Mouse (Mus musculus) cerebellum, adult 9-10 months (tissue): Measurements from ENCODE around the gene Trim37.

Experiments used
- DNase-seq: peaks from one replicate; pipeline ENCODE4 v3.0.0; 2022

Gene Trim37

DNA sequence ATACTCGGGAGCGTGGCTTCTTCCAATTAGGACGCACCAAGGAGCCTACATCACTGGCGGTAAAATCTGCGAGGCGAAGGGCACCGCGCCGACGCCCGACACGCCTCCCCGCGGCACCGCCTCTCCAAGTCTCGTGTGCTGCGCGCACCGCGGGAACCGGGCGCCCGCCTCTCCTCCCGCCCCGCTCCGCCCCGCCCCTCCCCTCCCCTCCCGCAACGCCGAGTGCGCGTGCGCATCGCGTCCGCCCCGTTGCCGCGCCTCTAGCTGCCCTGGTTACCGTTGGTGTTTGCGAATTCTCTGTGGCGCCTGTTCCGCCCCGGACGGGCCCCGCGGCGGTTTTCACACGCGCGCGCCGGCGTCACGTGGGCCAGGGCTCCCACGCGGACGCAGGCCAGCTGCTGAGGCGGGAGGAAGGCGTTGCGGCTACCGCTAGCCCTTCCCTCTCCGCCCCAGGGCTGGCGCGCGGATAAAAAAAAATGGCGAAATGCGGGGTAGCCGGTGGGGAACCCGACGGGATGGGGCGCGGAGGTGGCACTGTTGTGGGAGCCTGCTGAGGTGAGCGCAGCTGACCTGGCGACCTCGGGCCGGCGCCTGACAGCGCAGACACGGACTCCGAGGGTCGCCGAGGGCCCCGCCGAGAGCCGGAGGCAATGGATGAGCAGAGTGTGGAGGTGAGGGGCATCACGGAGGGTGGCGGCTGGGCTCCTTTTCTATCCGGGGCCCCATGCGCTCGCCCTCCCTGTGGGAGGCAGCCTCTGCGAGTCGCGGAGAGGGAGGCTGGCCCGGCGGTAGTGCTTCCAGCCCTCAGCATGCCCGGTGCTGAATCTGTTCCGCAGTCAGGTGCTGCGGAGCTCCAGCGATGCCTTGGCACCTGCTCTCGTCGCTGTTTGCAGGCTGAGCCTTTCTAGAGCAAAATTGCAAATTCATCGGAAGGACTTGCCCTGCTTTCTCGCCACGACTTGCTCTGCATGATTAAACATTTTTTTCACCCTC lies at the start of gene Trim37:
Gene Trim37, plus strand, starts transcription at position 254 of the 993 bp plus-strand sequence.
- DNase-seq: peak; percentile 85

DNA sequence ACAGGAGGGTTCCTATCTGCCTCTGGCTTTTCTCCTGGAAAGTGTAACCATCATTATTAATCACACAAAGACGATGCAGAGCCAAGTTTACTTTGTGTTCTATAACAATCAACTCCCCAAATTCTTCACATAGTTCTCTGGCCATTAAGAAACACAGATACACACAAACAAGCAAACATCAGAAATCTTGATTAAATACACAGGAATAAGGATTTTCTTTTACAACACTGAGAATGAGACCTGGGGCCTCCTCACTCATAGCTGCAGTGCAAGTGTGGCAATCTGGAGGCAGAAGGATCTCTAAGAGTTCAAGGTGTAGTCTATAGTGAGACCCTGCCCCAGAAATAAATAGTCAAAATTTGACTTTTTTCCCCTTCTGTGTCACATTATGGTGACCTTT lies 43.2 kb upstream of the Trim37 start:
- DNase-seq: no peak

DNA sequence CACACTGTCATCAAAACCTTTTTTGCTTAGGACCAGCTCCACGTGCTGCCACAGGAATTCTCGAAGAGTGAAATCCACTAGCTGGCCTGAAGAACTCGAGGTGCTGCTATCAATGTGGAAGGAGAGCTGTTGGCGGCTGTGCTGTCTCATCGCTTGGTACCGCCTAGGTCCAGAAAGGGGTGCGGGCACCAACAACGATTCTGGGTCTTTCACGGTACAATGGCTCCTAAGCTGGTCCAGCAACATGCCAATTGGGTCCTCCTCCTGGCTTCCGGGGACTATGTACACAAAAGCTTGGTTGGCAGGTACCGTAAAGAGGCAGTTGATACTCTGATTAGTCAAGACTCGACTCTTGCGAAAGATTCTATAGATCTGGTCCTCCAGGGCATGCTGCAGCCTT lies 41.4 kb upstream of the Trim37 start:
- DNase-seq: no peak

DNA sequence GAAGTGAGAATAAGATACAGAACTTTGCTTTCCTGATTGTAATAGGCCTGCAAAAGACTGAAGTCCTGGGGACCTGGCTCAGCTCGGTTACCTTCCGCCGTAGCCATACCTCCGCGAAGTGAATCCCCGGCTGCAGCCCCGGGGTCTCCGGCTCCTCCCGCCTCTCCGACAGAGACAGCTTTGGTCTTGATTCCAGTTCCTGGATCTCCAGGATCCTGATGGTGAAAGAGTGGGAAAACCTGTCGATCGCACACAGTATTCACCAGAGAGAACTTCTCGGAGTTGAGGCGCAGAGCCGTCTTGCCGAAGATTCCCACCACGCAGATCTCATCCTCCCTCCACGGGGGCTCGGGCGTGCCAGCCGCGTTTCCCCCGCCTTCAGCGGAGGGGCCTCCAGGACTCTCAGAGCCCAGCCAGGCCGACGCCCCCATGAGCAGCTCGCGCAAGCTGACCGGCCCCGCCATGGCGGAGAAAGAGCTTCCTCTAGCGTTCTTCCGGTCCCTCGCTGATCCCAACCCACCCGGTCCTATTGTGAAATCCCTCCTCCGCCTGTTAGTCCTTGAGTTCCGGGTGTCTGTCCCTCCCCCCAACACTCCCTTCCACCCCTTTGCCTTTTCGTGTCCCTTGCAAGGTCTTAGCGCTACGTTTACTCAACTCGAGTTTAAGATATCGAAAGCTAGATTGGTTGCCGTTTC lies 40.4 kb upstream of the Trim37 start, which contains the start of gene Smg8:
Gene Smg8, minus strand, starts transcription at position 485 of the 695 bp plus-strand sequence.
- peak; percentile 81 for DNase-seq

DNA sequence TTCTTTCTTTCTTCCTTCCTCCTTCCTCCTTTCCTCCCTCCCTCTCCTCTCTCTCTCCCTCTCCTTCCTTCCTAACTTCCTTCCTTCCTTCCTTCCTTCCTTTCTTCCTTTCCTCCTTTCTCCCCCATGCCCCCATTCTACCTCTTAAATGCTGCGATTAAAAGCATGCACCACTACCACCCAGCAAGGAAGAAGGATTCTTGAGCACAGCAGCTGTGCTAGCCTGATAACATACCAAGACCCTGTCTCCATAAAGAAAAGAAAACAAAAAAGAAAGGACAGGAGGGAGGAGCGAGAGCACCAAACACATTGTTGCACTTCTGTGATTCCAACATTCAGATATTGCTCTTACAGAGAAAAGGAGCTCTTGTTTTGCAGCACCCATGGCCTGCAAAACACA lies 39.7 kb upstream of the Trim37 start:
- no peak for DNase-seq

DNA sequence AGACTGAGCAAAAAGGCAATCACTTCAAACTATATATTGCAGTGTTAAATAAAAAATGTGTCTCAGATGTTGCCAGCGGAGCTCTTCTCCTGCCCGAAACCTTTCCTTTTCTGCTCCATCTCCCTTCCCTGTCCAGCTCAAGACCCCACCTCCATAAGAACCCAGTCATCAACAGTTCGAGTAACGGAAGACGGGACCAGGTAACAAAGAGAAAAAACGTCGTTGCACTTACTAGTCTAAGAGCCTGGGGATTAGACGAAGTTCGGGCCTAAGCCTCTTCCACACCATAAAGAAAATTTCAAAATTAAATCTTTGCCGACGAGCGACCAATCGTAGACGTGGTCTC lies 18.5 kb upstream of the Trim37 start, which contains the start of gene Prr11:
Gene Prr11, minus strand, starts transcription at position 300 of the 346 bp plus-strand sequence.
- no peak for DNase-seq

DNA sequence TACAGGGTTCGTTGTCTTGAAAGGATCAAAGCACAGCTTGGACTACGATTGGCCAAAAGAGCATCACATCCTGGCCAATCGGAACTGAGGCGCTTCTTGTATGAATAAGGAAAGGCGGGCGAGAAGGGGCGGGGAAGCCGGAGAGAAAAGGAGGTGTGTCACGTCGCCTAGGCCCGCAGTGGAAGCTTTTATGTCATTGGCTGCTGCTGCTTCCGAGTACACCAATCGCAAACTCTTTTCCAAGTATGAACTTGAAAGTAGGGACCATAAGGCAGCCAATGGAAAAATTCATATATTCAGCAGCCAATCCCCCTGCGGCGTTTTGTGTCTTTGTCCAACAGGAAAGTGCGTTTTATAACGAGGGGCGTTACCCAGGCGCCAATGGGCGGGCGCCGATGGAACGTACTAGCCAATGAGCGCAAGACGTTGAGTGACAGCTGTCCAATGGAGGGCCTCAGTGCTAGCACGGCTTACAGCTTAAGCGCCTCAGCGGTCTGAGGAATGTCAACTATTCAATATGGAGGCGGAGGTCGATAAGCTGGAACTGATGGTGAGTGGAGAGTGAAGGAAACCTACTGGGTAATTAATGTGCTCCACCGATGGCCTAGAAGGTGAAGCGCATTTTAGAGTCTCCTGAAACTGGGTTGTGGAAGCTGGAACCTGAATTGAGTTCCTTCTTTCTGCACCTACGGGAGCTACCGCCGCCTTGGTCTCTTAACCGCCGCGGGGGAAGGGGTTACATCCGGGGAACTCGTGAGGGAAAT lies 17.9 kb upstream of the Trim37 start, which contains the start of gene Ska2:
Gene Ska2, plus strand, starts transcription at position 480 of the 764 bp plus-strand sequence.
- peak; percentile 100 for DNase-seq

DNA sequence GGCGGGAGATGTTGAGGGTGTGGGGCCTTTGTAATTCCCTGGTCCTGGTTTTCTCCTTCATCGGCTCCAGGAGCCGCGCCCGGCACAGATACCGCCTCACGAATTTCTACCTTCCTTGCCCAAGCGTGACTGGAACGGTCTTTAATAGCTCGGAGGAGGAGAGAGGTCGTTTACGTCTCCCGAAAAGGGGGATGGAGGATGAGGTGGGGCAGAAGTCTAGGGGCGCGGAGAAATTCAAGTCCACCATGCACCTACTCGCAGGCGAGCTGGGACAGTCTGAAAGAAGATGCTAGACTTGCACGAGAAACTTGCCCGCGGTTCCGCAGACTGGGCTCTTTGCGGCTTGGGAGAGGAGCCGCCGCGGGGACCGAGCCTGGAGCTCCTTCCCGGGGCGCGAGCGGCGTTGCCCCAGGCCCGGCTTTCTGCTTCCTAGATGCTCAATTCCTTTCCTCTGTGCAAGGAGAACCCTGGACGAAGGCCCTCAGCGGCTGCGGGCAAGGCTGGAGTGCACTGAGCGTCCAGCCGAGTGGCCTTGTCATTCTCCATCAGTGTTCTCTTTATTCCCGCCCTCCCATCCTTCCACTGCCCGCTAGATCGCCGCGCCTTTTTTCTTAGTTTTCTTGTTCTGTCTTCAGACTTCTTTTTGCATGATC lies 17.2 kb upstream of the Trim37 start:
- no peak for DNase-seq

DNA sequence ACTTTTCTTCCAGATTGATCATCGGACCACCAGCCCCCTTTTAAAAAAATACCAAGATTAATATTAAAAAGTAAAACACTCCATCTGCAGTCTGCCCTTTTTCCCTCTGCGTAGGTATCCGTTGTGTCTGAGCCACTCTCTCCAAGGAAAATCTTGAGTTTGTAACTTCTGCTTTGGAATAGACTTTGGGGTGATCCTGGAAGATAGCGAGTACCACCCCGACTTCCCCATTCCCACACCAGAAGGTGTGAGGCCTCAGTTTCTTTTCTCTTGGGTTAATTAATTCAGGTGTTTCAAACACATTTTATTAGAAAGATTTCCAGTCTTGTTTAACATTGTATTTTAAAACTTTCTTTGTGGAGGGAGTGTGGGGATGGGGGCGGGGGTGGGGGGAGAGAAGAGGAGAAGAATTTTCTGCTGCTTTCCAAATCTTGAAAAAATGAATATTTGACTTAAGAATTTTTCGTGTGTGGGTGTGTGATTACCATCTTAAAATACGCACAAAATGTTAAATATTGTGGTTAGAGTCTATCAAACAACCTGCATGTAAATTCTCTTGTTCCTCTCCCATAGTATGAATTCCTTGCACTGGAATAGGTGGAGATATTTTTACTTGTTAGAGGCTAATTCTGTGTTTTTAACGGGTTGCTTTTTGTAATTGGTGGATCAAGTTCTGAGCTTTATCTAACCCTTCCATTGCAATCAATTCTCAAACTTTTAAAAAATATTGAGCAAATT lies 16.5 kb upstream of the Trim37 start:
- DNase-seq: no peak

DNA sequence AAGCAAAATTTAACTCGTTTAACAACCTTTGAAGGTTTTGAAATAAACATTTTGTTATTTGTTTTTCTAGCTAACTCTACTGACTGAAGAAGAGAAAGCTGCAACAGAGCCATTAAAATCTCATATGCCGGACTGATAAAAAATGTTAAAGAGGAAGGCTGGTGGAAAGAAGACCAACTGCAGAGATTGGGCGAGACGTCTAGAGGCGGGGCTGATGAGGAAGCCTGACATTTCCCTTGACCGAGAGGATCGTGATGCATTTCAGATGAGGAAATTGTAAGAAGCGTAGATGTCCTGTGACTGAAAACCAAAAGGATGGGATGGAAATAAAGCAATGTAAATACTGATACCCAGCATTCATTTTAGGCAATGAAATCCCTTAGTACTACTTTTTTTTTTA lies 5.0 kb upstream of the Trim37 start:
- DNase-seq: no peak

DNA sequence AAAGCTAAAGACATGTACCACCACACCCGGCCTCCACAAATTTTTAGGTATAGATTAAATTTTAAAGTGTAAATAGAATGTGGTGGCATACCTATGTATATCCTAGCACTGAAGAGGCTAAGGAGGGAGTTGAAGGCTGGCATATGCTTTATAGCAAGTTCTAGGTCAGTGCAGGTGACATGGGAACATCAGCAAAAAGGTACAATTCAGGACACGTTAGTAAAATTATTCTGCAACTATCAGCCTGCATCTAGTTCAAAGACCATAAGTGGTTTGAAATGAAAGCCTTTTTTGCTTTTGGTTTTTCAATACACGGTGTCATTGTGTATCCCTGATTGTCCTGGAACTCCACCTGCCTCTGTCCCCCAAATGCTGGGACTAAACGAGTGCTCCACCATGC lies 1.3 kb upstream of the Trim37 start:
- no peak for DNase-seq

DNA sequence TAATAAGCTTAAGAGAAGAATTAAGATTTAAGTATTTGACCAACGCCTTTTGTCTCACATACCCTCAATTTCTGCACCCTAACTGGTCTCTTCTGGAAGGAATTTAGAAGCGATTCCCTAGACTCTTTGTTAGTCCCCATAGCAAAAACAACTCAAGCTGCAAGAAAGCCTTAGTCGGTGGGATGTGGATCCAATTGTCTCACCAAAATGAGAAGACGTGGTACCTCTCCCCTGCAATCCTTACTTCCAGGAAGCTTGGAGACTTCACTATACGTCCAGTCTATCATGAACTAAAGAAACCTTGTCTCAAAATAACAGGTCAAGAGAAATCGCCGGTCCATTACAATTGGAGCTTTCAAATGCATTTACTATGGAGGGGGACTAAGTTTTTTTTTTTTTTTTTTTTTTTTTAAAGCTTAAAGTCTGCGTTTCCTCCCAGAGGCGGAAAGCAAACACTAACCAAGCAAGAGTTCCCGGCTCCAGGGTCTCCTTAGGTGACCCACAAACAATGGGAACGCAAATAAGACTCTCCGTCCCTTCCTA lies 525 bp upstream of the Trim37 start:
- DNase-seq: peak; percentile 22

DNA sequence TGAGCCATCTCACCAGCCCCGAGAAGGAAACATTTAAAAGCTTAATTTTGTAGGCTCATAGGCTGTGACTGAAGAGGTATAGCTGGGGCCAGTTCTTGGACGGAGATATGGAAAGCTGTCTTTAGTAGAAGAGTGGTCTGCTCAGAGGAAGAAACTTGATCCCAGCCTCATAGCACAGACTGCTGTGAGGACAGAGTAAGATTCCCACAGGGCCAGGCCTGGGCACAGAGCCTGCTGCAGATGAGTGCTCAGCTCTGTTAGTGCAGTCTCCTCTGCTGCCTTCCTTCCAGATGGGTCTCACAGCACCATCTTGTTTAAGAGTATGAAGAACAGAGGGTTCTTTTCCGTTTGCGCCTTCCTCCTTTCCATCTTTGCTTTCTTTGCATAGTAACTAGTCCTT lies 9.4 kb downstream of the Trim37 start:
- no peak for DNase-seq

DNA sequence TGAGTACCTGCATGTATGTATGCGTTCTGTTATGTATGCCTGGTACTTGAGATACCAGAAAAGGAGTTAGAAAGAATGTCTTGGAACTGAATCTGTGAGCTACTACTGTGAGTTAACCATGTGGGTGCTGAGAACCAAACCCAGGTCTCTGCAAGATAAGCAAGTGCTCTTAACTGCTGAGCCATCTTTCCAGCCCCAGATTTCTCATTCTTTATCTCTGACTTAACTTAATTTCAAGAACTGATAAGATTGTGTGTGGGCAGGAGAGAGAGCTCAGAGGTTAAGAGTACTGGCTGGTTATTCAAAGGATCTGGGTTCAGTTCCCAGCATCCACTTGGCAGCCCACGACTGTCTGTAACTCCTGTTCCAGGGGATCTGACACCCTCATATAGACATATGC lies 31.1 kb downstream of the Trim37 start:
- DNase-seq: no peak

DNA sequence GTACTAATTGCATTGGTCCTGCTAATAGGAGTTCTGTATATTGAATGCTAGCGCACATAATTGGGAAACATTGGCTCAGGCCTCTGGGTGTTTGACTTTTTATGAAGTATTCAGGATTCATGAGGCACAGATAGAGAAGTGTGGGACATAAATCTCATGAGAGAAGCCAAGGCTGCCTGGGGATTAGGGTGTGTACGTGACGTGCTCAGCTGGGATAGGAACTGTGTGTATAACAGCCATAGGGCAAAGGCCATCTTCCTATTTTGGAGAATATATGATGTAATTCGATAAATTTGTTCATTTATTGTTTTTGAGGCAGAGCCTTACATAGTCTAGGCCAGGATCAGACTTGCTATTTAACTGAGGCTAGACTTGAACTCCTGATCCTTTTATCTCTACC lies 35.8 kb downstream of the Trim37 start:
- no peak for DNase-seq

DNA sequence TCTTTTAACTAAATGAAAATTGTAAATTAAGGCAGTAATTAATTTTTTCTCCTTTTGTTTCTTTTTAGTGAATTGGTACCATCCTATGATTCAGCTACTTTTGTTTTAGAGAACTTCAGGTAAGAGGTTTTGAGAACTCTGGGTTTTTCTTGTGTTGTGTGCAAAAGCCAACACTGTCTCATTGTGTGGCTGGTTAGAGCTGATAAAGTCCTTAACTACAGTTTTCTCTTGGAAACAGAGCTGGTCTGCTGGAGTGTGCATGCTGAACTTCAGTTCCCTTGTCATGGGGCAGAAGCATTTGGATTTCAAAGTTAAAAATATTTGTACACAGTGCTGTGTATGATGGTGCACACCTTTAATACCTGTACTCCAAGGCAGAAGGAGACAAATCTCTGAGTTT lies 36.9 kb downstream of the Trim37 start:
- DNase-seq: no peak

DNA sequence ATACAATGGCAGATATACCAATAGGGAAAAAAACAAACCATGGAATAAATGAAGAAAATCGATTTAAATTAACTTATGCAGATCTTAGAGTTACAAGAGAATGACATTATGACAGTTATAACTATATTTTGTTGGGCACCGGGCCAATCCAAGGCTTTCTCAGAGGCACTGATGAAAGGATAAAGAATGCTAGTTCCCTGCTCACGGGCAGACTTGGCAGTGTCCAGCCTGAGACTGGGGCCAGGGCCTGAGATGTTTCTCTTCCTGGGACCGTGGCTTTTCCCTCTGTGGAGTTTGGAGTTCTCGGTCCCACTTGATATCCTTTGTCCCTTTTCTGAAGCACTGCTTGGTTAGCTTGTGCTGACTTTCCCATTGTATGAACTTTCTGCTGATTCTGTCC lies 46.7 kb downstream of the Trim37 start:
- no peak for DNase-seq

DNA sequence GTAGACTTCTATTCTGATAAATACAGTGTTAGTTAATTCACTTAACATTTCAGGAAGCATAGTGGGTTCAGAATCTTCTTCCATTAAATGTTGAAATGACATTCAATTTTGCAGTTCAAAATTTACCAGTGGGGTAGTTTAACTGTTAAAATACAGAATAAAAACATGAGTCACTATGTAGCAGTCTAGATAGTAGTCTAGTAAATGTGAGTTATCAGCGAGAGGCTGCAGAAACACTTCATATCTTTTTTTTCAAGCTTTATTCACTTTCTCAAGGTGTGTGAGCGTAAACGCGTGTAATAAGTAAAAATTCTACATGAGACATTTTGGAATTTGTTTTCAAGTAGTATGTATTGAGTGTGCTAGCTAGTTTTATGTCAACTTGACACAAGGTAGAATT lies 48.2 kb downstream of the Trim37 start:
- no peak for DNase-seq

DNA sequence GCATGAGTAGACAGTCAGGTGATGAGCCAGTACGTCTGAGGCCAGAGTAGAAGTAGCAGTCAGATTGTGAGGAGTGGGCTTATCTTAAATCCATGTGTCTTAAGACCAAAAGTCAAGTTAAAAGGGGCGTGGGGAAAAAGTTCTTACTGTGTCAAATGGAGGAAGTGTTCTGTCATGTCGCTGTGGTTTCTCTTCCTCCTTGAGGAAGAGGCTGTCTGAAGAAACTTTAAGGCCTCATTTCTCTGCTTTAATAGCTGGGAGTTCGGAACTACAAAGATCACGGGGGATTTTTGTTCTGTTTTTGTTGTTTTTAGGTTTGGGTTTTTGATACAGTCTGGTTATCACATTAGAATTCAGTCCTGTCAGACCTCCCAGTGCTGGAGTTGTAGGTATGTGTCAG lies 85.4 kb downstream of the Trim37 start:
- no peak for DNase-seq

DNA sequence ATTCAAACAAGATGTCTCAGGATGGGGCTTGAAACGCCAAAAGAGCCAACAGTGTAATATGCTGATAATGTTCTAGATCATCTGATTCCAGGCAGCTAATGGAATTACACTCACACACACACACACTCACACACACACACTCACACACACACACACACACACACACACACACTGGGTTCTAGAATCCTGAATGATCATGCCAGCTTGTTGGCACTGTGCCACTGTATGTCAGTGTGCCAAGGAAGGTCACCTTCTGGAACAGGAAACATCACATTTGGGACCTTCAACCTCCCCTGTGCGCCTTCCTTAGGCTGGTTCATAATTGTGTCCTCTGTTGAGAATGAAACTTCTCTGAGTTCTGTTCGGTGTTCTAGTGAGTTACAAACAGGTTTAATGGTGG lies 95.8 kb downstream of the Trim37 start:
- DNase-seq: peak; percentile 23

DNA sequence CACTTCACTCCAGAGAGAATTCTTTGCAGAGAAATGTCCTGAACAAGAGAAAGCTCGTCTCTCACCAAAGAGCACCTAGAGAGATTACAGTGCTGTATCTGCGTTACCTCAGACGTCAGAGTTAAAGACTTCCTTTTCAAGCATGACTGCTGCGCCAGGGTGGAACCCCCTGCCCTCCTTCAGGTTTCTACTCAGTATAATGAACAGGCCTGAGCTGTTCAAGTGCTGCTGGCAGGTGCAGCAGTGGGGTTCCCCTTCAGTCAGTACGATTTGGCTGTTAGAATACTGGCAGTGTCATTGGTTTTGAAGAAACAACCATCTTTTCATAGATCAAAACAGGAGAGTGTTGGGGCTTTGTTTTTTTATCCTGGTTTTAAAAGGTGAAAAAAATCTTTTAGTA lies 100.2 kb downstream of the Trim37 start:
- DNase-seq: no peak

DNA sequence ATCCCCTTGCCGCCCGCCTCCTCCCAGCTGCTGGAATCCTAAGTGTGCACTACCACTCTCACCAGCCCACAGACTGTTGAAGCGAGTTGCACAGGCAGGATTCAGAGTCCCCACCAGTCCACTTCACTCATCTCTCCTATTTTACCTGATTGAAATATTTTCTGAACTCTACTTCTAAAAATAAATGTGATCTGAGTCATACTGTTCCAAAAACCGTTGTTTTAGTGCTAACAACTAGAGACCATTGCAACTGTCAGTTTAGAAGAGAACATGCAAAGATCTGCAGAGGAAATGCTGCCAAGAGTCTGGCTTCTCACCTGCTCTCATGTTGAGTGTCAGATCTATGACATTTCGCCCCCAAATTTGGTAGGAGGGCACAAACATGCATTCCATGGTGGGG lies 106.5 kb downstream of the Trim37 start:
- no peak for DNase-seq
